Mouse (Mus musculus) kidney, adult 11 months (tissue): Measurements from ENCODE around the gene Atp6v1g2.
"Not testable (repeated sequence)": the region's sequence is repeated elsewhere in the genome, so short reads cannot be mapped to it uniquely, and the experiment has no call there.

Experiments
- DNase-seq: peaks from one replicate; pipeline ENCODE4 v3.0.0; 2022

Atp6v1g2 gene

DNA sequence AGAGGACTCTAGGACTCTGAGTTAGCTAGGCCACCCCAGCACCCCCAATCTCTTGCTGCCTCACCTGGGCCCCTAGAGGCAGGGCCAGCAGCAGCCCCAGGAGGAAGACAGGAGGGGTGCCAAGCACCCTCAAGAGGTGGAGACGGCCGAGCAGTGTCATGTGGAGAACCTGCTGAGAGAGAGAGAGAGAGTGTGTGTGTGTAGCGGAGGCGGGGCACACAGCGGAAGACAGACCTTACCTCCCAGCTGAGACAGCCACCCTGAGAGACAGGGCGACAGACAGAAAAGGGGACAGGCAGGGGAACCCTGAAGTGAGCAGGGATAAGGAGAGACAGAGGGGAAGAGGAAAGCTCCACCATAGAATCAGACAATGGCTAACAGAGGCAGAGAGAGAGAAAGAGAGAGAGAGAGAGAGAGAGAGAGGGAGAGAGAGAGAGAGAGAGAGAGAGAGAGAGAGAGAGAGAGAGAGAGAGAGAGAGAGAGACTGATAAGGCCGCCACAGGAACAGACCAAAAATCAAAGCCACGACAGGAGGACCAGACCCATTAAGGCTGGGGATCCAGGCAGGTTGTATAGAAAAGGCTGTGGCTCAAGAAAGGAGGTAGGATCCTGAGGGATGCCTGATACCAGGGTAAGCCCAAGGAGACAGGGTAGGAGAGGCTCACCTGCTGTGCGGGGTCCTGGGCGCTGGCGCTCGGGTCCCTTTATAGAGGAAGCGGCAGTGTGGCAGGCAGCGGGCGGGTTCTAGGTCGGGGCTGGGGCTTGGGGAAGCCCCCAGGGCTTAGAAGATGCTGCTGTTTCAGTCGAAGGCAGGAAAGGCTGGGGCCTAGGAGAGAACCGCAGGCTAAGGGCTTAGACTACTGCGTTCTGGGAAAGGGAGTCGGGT is 28.7 kb upstream of the Atp6v1g2 start, which contains the start of gene Lta:
Gene Lta (minus strand): TSS at position 858 of the 886 bp plus-strand sequence.
- DNase-seq: no peak

DNA sequence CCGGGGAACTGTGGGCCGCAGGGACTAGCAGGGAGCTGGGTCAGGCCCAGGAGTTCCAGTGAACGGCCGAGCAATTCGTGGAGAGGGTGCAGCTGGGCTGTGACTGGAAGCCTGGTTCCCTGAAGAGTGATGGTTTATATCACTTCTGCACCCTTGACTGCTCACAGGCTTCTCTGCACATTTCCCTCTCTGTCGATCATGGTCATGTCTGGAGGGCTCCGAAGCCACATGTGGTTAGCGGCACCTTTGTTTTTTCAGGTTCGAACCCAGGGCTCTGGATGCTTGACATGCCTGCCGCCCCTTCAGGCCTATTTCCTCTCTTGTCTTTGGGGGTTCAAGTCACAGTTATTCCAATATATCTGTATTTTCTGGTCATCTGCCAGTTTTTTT is 28.1 kb upstream of the Atp6v1g2 start:
- DNase-seq: no peak

DNA sequence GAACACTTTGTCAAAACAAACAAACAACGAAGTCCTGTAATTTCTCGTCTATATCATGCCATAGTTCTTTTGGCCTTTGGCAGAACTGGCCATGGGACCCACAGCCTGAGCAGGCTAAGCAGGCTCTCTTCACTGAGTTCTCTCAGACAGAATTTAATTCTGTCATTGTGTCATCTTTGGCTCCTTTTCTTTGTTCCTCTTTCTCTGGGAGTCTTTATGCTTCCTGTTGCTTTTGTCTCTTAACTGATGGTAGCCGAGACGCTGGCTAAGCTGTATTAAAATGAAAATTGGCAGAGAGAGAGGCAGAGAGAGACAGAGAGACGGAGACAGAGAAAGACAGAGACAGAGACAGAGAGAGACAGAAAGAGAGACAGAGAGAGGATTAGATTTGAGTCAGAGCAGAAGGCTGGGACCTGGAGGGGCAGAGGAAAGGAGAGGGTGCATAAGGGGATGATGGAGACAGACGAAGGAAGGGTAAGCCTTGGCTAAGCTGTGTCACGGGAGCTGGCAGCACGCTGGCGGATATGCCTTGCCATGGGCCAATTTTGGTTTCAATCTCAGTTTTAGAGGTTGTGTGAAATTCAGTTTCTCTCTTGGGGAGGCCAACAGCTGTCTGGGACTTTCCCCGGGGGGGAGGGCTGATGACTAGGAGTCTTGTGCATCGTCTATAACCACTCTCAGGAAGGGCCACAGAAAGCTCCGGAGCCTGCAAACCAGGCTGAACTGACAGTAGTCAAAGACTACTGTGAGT is 23.5 kb upstream of the Atp6v1g2 start:
- DNase-seq: no peak

DNA sequence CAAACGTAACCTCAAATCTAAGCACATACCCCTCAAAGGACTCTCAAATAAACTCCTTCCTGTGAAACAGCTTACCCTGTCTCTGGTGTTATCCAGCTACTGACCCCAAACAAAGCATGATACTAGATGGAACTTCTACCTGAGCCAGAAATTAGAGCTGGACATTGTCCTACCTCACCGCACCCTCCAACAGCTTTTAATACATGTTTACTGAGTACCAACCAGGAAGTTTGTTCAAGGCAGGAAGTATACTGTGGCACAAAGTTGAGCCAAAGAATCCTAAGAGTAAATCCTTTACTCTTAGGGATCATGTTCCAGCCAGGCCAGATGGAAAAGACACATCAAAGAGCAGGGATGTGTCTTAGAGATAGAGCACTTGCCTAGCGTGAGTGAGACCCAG is 22.9 kb upstream of the Atp6v1g2 start:
- no peak for DNase-seq

DNA sequence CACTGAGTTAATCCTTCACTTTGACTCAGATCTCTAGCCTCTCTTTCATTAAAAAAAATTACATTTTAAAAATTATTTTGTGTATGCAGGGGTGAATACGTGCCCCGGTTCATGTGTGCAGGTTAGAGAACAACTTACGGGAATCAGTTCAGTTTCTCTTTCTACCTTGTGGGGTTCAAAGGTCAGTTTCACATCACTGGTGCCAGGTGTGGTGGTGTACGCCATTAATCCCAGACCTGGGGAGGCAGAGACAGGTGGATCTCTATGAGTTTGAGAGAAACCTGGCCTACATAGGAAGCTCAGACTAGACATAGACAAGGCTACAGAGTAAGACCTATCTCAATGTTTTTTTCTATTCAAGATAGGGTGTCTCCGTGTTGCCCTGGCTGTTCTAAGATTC is 20.4 kb upstream of the Atp6v1g2 start:
- DNase-seq: no peak

DNA sequence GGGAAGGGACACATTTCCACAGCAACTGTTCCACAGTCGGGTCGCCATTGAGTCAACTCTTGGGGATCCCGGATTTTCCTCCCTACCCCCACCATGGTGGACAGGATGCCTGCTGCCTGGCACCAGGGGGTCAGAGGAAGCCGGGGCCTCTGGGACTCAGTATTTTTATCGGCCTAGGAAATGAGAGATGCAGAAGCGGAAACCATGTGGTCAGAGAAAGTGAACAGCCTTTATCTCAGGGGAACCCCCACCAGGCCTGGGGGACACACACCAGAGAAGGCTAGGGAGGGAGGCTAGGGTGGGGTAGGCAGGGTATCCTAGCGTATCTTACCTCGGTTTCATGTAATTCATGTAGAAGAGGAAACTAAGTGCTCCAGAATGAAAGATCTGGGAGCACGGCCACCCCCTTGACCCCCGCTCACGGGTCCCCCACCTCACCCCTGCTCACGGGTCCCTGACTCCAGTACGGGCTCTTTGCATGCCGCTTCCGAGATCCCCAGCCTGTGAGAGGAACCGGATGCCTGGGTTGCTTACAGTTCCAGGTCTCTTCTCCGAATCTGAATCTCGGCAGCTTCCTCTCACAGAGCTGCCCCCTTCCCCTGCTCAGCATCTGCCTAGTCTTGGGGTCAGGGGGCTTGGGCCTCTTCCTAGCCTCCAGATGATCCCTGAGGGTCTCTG is 14.8 kb upstream of the Atp6v1g2 start:
- DNase-seq: peak; percentile 43

DNA sequence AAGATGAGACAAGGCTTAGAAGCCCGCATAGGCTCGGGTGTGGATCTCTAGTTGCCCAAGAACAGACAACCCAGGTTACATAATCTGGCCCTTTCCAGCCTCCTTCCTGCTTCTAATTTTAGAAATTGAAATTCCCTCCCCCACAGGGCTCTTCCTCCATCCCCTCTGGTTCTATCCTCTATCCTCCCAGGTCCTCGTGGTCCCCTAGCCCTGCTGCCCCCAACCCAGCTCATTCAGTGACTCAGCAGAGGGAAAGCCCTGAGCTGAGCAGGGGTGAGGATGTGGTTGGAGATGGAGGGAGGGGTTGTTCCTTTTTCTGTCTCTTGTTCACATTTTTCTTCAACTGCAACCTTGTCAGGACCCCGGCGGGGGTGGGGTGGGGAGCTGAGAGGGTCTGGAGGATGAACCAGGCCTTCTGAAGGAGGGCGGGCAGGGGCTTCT is 13.8 kb upstream of the Atp6v1g2 start:
- no peak for DNase-seq

DNA sequence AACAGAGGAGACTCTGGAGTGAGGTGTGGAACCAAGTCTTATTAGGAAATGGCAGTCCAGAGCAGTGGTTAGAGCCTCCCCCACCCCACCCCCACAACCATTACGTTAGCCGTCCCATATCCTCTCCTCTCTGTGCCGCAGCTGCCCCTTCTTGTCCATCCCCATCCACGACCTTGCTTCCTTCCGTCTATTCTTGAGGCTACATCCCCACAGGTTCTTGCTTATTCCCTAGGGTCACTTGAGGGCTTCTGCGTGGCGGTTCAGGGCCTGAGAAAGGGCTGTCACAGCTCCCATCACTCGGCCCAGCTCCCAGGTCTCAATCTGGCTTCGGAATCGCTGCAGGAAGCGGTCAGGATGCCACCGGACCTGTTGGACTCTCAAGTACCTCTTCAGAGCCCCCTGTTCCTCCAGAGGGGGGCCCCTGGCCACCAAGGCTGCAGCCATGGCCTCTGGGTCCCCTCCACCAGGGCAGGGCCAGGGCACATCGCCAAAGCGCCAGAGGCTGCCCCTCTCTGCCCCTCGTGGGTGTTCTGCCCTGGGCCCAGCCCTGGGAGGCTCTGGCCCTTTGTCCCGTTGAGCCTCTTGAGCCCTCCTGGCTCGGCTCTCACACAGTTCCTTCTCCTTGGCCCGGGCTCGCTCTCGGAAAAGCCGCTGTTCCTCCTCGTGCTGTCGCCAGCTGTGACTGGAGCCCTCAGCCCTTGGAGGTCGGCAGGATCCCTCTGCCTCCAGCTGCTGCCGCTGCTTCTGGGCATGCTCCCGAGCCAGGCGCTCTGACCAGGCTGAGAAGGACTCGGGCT is 13.1 kb upstream of the Atp6v1g2 start, which contains the start of gene Gm16181:
Gene Gm16181 (plus strand): TSS at position 679 of the 797 bp plus-strand sequence.
- no peak for DNase-seq

DNA sequence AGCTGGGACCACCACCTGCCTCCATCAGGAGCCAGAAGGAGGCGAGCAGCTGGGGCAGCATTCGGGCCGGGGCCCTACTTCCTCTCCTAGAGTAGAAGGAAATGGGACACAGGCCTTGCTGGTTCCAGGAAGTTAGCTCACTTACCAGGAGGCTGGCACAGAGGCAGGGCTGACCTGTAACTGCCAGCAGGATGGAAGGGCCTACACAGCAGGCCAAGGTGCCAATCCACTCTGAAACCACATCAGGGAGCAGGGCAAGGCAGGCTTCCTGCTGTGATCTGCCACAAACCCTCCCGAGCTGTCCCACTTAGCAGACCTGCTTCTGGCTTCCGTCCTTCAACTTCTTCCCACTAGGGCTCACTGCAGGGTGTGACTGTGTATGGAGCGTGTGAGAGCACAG is 11.2 kb upstream of the Atp6v1g2 start:
- DNase-seq: no peak

DNA sequence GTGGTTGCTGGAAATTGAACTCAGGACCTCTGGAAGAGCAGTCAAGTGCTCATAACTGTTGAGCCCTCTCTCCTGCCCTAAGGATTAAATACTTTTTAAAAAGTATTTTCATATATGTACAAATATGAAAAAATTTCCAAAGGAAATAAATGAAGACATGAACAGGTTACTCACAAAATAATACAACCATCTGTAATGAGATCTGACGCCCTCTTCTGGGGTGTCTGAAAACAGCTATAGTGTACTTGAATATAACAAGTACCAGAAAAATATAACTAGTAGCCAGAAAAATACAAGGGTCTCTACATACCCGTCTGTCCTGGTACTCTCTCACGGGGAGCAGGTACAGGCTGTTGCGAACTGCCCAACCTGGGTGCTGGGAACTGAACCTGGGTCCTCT is 8.8 kb upstream of the Atp6v1g2 start:
- no peak for DNase-seq

DNA sequence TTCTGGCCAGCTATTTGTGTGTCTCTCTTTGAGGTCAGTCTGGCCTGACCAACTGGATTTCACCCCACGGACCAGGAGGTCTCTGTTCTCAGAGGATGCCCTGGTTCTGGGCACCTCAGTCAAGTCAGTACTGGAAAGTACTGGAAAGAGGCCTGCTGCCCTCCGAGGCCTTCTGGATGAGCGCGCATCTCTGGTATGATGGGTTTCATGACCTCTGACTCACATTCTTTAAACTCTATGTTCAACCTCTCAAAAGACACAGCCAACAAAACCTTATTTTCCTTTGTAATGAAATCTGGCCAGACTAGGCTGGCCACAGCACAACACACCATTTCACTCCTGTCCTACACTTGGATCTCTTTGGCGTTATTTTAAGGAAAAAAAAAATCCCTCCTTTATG is 8.0 kb upstream of the Atp6v1g2 start:
- no peak for DNase-seq

DNA sequence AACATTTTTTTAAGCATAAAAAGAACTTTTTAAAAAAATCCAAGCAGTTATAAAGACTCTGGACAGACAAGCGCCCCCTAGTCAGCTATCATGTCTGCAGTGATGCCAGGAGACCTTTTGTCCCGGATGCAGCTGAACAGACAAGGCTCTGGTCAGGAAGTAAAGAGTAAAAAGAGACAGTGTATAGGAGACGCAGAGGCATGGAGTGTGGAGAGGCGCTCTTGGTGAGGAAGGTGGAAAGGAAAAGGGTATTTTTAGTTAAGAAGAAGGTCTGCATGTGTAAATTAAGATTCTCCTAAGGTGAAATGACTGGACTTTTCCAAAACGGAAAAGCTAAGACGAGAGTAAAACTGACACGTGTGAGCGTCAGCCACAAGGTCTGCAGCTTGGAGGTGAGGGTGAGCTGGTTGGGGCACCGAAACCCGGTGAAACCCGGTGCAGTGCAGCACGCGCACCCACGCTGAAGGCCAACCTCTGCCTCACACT is 6.9 kb upstream of the Atp6v1g2 start:
- no peak for DNase-seq

DNA sequence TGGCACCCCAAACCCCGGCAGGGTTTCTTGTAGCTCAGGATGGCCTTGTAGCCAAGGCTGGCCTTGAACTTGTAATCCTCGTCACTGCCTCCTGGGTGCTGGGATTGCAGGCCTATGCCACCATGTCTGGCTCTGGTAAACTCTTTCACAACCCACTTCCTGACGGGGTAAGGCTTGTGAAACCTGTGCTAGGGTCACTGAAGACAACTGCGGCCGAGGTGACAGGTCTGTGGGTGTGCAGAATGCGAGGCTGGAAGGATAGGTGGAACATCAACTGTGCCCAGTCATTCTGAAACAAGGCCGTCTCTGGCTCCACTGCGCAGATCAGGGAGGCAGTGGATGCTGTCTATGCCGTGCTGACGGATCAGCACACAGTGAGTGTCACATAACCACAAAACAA is 2.4 kb upstream of the Atp6v1g2 start:
- no peak for DNase-seq

DNA sequence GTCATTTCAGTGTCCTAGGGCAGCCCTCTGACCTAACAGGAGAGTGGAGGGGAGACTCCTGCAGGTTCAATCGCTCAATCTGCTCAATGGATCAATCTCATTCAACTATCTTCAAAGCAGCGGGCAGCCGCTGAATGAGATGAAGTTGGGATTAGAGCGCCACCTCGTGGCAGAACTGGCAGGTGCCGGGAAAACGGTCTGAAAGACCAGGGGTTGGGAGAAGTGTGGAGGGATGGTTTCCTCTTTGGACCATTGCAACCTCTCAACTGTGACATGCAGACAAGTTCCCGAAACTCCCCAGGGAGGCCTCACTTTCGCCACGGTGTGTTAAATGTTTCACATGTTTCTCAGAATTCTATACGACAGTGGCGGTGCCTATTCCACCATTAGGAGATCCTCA is 1.4 kb upstream of the Atp6v1g2 start:
- peak; percentile 69 for DNase-seq

DNA sequence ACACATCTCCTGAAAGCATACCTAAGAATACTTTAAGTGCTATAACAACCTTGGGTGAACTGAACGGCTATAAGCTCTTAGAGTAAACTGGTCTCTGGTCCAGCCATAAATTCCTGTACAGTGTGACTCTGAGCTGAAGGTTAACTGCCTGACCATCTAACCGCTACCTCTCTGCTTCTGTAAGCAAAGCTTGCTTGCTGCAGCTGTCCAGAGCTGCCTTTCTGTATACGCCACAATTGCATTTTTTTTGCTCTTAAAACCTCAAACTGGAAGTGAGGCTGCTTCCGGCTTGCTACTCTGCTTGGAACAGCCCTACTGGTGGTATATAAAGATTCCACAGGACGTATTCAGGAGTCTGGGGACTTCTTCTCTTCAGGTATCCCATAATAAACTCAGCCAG is 801 bp upstream of the Atp6v1g2 start:
- DNase-seq: no peak

DNA sequence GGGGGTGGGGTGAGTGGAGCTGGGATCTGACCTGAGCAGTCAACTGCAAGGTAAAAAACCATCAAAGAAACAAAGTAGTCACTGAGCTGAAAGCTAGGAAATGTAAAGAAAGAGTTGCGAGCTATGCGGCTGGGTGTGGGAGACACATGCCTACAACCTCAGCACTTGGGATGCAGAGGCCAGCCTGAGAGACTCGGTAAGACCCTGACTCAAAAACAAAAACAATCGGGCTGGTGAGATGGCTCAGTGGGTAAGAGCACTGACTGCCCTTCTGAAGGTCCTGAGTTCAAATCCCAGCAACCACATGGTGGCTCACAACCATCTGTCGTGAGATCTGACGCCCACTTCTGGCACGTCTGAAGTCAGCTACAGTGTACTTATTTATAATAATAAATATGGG is 630 bp downstream of the Atp6v1g2 start:
- not testable (repeated sequence) for DNase-seq

DNA sequence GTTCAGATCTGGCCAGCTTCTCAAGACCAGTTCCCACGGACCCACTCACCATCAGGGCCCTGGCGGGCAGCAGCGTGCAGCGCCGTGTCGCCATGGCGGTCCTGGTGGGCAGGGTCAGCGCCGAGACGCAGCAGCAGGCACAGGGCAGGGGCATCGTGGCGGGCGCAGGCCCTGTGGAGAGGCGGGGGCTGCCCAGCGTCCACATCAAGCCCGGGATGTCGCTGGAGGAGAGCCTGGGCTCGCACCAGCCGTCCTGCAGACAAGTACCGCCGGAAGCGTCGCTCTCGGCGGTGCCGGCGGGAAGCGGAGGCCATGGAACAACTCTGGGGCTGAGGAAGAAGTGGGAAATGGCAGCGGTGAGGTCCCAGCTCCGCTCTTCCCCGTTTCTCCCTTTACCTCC is 1.4 kb downstream of the Atp6v1g2 start:
- peak; percentile 36 for DNase-seq

DNA sequence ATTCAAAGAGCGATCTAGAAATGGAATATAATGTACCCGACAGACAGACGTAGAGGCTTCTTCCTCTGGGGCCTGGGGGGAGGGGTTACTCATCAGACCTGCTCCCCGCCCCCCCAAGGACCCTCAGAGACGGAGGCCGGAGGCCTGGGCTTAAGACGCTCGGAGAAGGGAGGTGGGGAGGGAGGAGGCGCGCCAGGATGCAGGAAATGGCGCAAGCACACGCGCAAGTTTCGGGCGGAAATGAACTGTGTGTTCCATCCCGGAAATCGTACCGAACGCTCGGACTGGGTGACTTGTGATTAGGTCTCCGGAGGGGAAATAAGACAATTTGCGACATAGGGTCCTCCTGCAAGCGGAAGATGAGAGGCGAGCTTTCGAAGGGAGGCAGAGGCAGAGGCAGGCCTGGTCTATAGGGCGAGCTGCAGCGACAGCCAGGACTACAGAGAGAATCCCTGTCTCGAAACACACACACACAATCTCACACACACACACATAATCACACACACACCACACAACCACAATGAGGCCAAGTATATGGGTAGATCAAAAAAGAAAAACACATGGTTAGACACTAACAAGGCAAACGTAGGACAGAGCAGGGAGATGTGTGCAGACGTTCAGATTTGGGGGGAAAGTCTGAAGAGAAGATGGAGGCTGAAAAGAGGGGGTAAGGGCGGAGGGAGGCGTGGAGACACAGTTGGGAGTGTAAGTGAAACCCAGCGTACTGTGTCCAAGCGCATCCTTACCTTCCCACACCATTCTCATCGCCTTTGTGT is 2.3 kb downstream of the Atp6v1g2 start, which contains the start of gene Nfkbil1:
Gene Nfkbil1 (minus strand): TSS at position 179 of the 776 bp plus-strand sequence.
- DNase-seq: peak; percentile 92

DNA sequence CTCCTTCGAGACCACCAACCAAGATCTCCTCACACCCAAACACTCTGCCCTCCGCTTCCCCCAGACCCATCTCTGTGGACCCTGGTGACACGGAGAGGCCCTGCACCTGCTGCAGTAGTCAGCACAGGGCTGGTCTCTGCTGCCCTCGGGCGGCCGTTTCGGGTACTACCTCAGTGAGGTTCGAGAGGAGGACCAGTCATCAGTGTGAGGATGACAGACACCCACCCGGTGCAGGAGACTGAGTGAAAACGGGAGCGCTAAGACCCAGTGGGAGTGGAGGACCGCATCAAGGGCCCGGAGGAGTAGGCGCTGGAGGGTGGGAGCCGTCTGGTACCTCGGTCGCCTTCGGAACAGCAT is 2.9 kb downstream of the Atp6v1g2 start:
- DNase-seq: peak; percentile 90

DNA sequence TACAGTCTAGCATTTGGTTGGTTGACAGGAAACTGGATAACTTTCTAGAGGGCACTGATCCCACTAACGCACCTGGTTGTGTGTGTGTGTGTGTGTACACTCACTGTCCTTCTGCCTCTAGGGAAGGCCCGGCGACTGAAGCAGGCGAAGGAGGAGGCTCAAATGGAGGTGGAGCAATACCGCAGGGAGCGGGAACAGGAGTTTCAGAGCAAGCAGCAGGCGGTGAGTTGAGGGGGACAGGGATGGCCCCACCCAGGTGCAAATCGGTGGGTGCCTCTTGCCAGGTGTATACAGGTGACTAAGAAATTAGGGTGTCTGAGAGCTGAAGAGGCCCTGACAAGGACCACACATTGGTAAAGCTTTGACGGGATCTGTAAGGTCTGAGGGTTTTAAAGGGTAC is 3.5 kb downstream of the Atp6v1g2 start:
- no peak for DNase-seq

DNA sequence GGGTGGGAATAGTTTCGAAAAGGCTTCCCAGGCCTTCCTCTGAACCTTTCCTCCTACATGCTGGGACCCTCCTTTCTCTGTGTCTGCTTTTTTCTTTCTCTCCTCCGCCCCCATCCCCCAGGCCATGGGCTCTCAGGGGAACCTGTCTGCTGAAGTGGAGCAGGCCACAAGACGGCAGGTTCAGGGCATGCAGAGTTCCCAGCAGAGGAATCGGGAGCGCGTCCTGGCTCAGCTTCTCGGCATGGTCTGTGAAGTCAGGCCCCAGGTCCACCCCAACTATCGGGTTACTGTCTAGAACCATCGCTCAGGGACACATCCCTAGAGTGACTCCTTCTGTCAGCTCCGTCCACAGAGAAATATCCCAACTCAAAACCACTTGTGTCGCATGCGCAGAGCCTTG is 4.0 kb downstream of the Atp6v1g2 start:
- no peak for DNase-seq

DNA sequence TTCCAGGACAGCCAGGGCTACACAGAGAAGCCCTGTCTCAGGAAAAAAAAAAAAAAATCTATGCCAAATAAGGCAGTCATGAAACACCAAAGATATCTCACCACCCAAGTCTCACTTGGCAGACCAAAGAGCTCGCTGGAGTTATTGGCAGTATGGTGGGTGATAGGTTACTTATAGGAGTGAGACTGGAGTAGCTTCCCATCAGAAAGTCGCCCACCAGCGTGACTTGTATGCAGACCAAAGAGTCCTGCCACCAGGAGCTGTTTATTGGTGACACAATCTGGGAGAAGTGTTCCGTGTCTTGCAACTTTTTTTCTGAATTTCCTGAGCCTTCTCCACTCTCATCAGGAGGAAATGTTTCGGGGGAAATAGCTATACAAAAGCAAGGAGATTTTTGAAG is 6.2 kb downstream of the Atp6v1g2 start:
- DNase-seq: no peak
